Mouse (Mus musculus) lung, adult 2 months (tissue): ENCODE results near the gene Ascc2.

Experiments
- CTCF ChIP-seq: fragments of 200-500 bp; IDR thresholded peaks from 2 replicates; pipeline ENCODE4 v1.5.1; 2011; ENCODE audit warnings: mild to moderate bottlenecking, low read length, control low read depth; ENCODE audit not compliant: insufficient read depth
- POLR2A ChIP-seq: fragments of 200-500 bp; IDR thresholded peaks from 2 replicates; pipeline ENCODE4 v1.6.1; 2011; ENCODE audit warnings: low read depth, mild to moderate bottlenecking, control low read depth, low read length, borderline replicate concordance; ENCODE audit errors: extremely low read depth

- TF ChIP-seq POLR2A (no peak), CTCF (no peak)
These were observed 48.0 kb downstream of the Ascc2 start for GRCm38 (mm10) chr11:4685510-4685909.
